Mouse (Mus musculus): ENCODE results near the gene Myrip.
A peak's percentile ranks its signal among the peaks of the same experiment; 100 is the strongest.

Myrip gene

DNA sequence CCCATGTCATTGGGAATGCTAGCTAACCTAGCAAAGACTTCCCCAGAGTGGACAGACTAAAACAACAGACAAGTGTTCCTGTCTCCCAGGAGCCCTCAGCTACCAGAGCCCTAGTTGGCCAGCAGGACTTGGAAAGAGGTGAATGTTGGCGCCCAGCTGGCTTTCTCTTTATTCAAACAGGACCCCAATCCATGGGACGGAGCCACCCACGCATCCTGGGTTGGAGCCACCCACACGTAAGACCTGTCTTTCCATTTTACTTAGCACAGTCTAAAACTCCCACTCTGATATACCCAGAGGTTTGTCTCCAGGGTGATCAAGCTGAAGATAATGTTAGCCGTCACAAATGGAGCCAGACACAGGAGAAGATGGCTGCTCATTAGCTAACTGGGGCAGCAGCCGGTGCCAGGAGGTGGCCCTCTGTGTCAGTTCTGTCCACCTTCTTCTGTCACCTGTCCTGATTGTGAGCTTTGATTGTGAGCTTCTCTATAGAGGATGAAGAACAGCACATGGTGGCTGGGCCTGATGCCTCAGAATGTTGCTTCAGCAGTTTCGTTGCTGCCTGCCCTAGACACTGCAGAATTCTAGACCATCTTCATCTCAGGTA, 95.4 kb downstream of the Myrip start:
- DNase-seq, result peak in 1 of 2 experiments; percentile 9

DNA sequence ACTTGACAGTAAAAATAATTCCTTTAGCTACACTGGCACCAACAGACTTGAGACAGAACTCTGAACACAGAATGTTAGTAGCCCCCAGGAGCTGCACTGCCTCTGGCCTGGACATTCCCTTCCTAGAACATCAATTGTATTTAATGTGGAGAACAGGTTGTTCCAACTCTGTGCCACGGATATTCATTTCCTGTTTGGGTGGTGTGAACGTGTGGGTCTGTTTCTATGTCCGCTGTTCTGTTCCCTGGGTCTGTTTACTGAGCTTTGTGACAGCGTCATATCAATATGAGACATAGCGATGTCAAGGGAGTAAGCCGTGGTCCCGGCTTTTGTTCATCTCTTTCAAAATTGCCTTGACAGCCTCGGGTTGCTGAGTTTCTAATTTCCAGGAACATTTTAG, 97.0 kb downstream of the Myrip start:
- no peak for DNase-seq

DNA sequence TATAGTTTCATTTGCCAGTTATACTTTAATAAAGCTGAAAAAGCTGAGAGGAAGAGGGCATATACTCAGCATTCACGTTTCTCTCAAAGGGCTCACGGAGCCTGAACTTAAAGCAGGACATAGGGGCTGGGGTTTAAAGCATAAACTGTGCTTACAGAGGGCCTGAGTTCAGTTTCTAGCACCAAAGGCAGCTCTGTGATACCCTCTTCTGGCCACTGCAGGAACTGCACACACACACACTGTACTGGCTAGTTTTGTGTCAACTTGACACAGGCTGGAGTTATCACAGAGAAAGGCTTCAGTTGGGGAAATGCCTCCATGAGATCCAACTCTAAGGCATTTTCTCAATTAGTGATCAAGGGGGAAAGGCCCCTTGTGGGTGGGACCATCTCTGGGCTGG, 98.2 kb downstream of the Myrip start:
- DNase-seq, result peak; percentile 17 to 43

DNA sequence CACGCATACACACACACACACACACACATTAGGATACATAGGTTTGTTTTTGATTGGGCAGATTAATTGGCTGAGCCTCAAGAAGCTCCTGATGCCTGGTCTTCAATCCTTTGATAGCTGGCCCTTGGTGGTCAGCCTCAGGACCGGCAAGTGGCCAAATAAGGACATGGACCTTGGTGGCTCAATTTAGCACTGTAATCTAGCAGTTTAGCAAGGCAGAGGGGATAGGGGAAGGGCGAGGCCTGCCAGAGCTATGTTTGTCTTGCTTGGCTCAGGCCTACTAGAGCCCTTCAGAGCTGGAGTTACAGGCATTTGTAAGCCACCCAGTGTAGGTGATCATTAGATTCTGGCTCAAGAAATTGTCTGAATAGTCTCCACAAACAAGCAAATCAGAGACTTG, 101.1 kb downstream of the Myrip start:
- no peak for DNase-seq

DNA sequence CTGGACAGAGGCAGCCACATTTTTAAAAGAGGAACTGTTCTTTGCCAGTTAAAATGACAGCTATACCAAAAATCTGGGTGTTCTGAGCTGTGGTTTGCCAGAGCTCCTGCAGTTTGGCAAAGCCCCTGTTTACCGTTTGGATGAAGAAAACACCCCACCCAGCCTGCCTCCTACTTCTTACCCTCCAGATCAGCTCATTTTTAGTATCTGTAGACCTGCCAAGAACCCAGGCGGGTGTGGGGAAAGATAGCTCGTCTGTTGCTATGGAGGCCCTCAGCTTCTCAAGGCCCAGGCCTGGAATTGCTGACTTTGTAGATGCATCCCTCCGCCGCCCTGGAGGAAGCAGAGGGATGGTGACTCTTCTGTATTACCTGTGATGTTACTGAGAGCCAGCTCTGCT, 102.3 kb downstream of the Myrip start:
- DNase-seq, result no peak

GRCm38 (mm10) chr9:120409663-120410181, 108.4 kb downstream of the Myrip start:
- DNase-seq, result no peak

- DNase-seq, result peak; percentile 61 to 80
These were observed 109.1 kb downstream of the Myrip start for GRCm38 (mm10) chr9:120410421-120410820.

- DNase-seq, result peak; percentile 87 to 91
These were observed 114.2 kb downstream of the Myrip start for GRCm38 (mm10) chr9:120415504-120415903.

DNA sequence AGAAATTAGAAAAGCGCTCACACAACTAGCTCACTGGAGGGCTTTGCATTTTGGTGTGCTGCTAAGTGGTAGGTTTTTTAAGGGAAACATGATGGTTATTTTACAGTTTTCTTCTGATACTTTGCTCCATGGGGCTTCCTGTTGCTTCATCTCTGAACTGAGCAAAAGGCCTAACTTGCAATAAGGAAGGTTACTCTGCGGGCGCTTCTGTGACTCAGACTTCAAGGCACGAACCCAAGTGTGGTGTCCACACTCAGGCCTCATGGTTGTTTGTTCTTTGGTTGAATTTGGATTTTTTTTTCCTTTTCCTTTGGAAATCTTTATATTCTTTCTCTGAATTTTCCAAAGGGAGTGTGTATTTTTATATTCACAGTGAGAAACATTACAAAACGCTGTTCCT, 114.8 kb downstream of the Myrip start:
- DNase-seq, result no peak

GRCm38 (mm10) chr9:120416729-120417128, 115.4 kb downstream of the Myrip start:
- DNase-seq, result no peak

DNA sequence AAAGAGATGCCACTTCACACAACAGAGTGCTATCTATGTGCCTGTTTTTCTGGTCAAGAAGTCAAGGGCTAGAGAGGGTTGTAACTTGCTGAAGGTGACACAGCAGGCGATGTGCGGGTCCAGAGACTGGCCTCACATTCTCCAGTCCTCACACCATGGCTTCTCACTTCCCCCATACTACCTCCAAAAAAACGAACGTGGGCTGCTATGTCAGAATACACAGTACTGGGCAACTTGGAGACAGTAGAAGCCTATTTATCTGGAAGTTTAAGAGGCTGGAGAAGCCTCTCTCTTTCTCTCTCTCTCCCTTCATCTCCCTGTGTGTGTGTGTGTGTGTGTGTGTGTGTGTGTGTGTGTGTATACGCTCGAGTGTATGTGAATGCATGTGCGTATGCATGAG, 117.3 kb downstream of the Myrip start:
- DNase-seq, result no peak

DNA sequence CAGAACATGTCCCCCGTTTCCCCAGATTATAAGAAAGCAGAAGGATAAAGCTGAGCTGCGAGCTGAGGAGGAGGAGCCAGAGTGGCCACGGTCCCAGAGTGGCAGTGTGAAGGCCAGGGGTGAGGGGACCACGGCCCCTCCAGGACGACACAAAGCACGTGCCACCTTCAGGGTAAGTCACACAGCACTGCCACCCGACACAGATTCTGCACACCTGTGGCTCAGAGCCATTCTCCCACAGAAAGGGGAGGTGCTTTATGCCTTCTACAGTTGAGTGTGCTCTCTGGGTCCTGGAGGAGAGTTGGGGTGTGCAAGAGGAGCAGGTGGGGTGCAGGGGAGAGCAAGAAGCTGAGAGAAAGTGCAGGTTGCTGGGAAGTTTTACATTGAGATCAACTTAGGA, 123.3 kb downstream of the Myrip start:
- no peak for DNase-seq

DNA sequence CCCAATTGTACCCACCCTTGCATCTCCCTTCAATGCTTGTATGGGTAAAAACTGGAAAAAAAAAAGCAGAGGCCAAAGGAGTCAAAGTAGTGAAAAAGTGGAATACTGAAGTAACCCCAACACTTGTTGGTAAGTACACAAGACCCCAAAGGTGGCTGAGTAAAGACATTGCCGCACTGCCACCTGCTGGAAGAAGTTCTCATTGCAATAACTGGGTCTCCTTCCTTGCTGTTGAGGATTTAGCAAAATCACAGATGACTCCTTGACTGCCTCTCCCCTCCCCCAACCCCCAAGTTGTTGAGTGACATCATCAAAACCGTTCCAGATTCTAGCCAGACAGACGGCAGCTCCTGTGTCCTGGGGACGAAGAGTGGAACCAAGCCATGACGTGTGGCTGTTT, 124.5 kb downstream of the Myrip start:
- peak; percentile 77 to 87 for DNase-seq

GRCm38 (mm10) chr9:120428181-120428580, 126.9 kb downstream of the Myrip start:
- DNase-seq, result no peak

- DNase-seq, result peak; percentile 76 to 77
These were observed 132.4 kb downstream of the Myrip start for GRCm38 (mm10) chr9:120433747-120434146.

DNA sequence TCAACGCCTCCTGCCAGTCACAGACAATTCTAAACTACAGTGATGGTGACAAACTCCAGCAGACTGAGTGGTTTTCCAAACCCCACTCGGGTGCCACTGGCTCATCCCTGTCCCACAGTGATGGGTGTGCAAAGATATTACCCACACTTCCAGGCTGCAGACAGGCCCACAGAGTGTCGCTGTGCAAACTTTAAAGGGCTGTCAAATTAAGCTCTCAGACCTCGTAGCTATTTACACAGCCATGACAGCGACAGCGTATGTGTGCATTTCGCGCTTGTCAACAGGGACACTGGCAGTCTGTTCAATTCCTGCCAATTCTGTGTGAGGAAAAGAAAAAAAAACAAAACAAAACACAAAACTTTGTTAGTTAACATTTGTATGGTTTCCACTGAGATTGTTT, 134.5 kb downstream of the Myrip start:
- DNase-seq, result no peak

- no peak for DNase-seq
These were observed 135.5 kb downstream of the Myrip start for GRCm38 (mm10) chr9:120436854-120437253.

DNA sequence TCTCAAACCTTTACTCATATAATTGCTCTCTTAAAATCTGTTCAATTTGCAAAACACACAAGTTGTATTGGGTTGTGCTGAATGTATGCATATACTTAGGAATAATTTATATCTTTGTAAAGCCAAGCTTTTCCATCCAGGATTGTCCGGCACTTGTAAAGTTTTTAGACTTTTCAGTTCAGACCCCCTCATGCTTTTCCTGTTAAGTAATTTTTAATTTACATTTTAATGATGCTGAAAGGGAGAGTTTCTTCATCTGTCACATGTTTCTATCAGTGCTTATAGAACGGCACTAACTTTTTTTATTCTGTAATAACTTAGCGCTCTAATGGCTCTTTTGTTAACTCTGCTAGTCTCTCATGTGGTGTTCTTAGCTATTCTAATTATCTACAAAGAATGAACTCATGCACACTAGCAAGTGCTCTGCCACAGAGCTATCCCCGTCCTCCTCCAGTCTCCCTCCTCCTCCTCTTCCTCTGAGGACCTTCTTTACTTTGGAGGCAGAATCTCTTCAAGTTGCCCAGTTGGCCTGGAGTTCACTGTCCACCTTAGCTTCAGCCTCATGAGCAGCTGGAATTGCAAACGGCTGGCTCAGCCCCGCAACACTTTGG, 136.1 kb downstream of the Myrip start:
- no peak for DNase-seq

- no peak for DNase-seq
These were observed 137.0 kb downstream of the Myrip start for GRCm38 (mm10) chr9:120438350-120438749.

DNA sequence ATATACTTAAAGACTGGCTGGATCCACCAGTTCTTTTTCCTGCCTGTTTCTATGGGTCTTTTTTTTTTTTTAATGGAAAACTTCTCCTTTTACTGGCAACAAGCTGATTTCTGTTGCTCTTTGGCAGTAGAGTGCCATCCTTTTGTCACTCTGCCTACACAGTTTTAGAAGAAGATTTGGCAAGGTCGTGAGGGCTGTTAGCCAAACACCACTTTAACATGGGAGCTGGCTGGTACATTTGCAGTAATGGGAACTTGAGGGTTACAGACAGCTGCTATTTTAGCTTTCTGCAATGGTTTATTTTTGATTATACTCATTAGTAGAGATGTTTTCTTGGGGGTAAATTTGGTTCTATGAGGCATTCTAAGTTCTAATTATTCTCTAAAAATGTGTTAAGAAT, 137.5 kb downstream of the Myrip start:
- peak in 1 of 2 experiments; percentile 16 for DNase-seq

DNA sequence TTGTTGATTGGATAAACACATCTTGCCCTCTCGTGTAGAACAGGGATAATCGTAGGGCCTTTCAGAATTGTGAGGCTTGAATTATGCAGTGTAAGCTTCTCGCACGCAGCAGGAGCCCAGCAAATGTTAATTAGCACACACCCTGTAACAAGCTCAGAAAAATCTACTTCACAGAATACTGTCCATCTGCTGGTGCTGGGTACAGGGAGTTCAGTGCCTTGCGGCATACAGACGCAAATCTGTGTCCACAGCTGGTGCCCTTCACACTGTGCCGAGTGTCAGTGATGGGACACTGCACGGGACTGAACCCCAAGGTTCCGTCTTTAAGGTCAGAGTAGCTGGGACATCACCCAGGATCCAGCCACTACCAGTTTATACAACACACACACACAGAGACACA, 143.3 kb downstream of the Myrip start:
- DNase-seq, result no peak

DNA sequence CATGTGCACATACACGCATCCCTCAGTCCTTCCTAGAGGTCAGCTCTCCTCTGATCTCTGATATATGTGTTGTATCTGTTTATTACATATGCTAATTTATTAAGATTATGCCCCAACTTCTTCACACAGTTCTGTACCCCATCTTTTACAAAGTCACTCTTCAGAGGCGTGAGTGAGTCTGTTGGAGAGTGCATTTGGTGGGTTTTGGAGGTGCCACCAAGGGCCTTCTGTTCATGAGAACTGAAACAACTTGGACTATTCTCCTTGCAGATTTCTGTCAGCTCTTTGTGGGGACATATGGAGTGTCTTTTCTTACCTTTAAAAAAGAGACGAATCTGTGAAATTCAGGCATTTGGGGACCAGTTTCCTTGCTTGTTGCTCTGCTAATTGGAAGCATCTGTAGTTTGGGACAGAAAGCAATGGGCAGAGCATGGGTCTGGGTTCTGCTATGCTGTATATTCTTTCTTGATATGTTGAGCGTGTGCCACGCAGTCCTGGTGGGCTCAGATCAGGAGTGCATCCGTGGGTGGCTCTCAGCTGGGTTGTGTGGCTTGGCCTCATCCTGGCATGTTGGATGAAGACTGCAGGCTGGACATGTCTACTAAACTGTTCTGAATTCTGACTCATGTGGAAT, 148.5 kb downstream of the Myrip start:
- DNase-seq, result no peak

DNA sequence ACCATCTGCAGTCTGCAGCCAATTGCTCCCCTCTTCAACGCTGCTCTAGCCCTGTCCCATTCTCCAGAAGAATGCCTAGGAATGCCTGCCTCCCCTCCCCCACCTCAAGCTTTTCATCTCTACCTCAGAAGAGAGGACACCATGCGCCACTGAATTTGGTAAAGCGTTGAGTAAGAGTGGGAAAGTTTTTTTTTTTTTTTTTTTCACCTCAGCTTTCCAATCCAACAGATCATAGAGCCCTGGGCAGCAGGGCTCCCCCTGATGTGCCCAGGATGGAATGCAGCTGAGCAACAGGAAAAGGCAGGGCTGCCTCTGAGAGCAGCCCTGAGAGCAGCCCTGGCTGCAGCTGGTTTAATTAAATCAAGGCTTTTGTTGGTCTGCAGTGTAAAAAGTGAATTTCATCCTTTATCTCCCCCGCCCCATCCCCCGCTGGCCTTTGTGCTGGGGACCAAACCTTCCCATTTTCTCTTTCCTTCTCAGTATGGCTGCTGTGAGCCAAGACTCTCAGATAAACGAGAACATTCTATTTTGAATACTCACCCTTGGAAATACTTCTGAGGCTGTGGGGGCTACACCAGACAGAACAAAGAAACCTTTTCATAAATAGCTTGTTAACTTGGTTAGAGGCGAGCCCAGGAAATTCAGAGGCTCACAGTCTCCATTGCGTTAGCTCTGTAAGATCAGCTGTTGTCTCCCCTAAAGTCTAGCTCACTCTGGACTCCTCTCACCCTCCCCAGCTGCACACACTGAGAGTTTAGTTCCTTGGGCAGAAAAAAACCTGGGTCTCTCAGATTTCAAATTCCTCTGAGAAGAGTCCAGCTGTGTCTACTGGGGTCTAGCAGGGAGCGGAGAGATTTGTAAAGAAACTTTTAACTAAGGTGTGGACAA, 154.7 kb downstream of the Myrip start:
- no peak for DNase-seq
